Mouse (Mus musculus) T-helper 2 cell (primary cell): Measurements from ENCODE around the gene Enpp4.

Source experiments
- in situ Hi-C: fragments of 300-600 bp; cut with MboI, MseI; formaldehyde crosslinking; loops from one replicate; pipeline ENCODE4 v1.15.1; 2025; ENCODE audit warnings: high pct_unique_total_duplicates

The Enpp4 gene

GRCm38 (mm10) chr17:44100486-44100885 is 5.1 kb downstream of the Enpp4 start:
- in situ Hi-C loops: no loop called here

- in situ Hi-C loops: no loop called here
These were observed 14.1 kb downstream of the Enpp4 start for GRCm38 (mm10) chr17:44091512-44091911.

GRCm38 (mm10) chr17:44090916-44091315 is 14.7 kb downstream of the Enpp4 start:
- in situ Hi-C loops: no loop called here

GRCm38 (mm10) chr17:44088226-44088625 is 17.4 kb downstream of the Enpp4 start:
- in situ Hi-C loops: no loop called here

- in situ Hi-C loops: no loop called here
These were observed 22.5 kb downstream of the Enpp4 start for GRCm38 (mm10) chr17:44083156-44083555.

- in situ Hi-C loops: loop anchor here (10.0 kb wide), 1 partner anchor 176 kb away; no protein-coding TSS in a partner anchor
These were observed 26.8 kb downstream of the Enpp4 start, which contains the start of gene Enpp5 for GRCm38 (mm10) chr17:44078631-44079350. Gene Enpp5 (plus strand): TSS chr17:44078813.

- in situ Hi-C loops: loop anchor here (10.0 kb wide), 1 partner anchor 177 kb away; no protein-coding TSS in a partner anchor
These were observed 27.8 kb downstream of the Enpp4 start for GRCm38 (mm10) chr17:44077843-44078160.

GRCm38 (mm10) chr17:44077146-44077842 is 28.3 kb downstream of the Enpp4 start:
- in situ Hi-C loops: loop anchor here (10.0 kb wide), 1 partner anchor 178 kb away; no protein-coding TSS in a partner anchor

- in situ Hi-C loops: loop anchor here (10.0 kb wide), 1 partner anchor 179 kb away; no protein-coding TSS in a partner anchor
These were observed 29.4 kb downstream of the Enpp4 start for GRCm38 (mm10) chr17:44076051-44076680.

- in situ Hi-C loops: loop anchor here (10.0 kb wide), 1 partner anchor 179 kb away; no protein-coding TSS in a partner anchor
These were observed 30.0 kb downstream of the Enpp4 start for GRCm38 (mm10) chr17:44075601-44076000.

GRCm38 (mm10) chr17:44071680-44072079 is 33.9 kb downstream of the Enpp4 start:
- in situ Hi-C loops: loop anchor here (5.0 to 10.0 kb wide), 2 partner anchors 51 to 183 kb away; no protein-coding TSS in a partner anchor

GRCm38 (mm10) chr17:44068876-44069275 is 36.7 kb downstream of the Enpp4 start:
- in situ Hi-C loops: no loop called here

- in situ Hi-C loops: no loop called here
These were observed 44.2 kb downstream of the Enpp4 start for GRCm38 (mm10) chr17:44061289-44061890.

- in situ Hi-C loops: no loop called here
These were observed 44.8 kb downstream of the Enpp4 start for GRCm38 (mm10) chr17:44060781-44061180.

- in situ Hi-C loops: no loop called here
These were observed 47.5 kb downstream of the Enpp4 start for GRCm38 (mm10) chr17:44058145-44058544.

- in situ Hi-C loops: no loop called here
These were observed 48.5 kb downstream of the Enpp4 start for GRCm38 (mm10) chr17:44057123-44057522.

GRCm38 (mm10) chr17:44053427-44053826 is 52.2 kb downstream of the Enpp4 start:
- in situ Hi-C loops: no loop called here
